Mouse (Mus musculus) liver, embryonic 16.5 days (tissue): ENCODE data around the gene Glmp. TPM values are rescaled to one million over a fixed set of nuclear protein-coding genes. Genes with fewer than 3 reads are reported as not detected.
"Not testable (repeated sequence)": the region's sequence is repeated elsewhere in the genome, so short reads cannot be mapped to it uniquely, and the experiment has no call there.

Source experiments
- ATAC-seq: fragments of 200-750 bp; cut with Nextera tagmentation; 2 replicates; pipeline ENCODE4 v1.8.0; 2017; ENCODE audit warnings: low read depth, mild to moderate bottlenecking, moderate number of reproducible peaks, moderate library complexity
- H3K27ac ChIP-seq: fragments of 300-500 bp; sonication (generic); 2 replicates; pipeline ENCODE4 v1.5.1; 2014; ENCODE audit warnings: mild to moderate bottlenecking, low read length
- H3K27me3 ChIP-seq: fragments of 300-500 bp; sonication (generic); 2 replicates; pipeline ENCODE4 v1.6.1; 2014; ENCODE audit warnings: low read depth, low read length, mixed read lengths; ENCODE audit not compliant: control insufficient read depth, insufficient read depth
- H3K36me3 ChIP-seq: fragments of 300-500 bp; sonication (generic); 2 replicates; pipeline ENCODE4 v1.6.1; 2014; ENCODE audit warnings: mild to moderate bottlenecking; ENCODE audit not compliant: control insufficient read depth, insufficient read depth
- H3K4me1 ChIP-seq: fragments of 300-500 bp; sonication (generic); 2 replicates; pipeline ENCODE4 v1.6.1; 2014; ENCODE audit warnings: low read depth, low read length, mixed read lengths; ENCODE audit not compliant: control insufficient read depth
- H3K4me2 ChIP-seq: fragments of 300-500 bp; sonication (generic); 2 replicates; pipeline ENCODE4 v1.6.1; 2014; ENCODE audit warnings: low read depth, low read length, mixed read lengths
- H3K4me3 ChIP-seq: fragments of 300-500 bp; sonication (generic); 2 replicates; pipeline ENCODE4 v1.5.1; 2014; ENCODE audit warnings: low read depth, mild to moderate bottlenecking, low read length
- H3K9ac ChIP-seq: fragments of 300-500 bp; sonication (generic); 2 replicates; pipeline ENCODE4 v1.6.1; 2014; ENCODE audit warnings: low read depth, low read length
- H3K9me3 ChIP-seq: fragments of 300-500 bp; sonication (generic); replicated peaks from 2 replicates; pipeline ENCODE4 v1.6.1; 2016; ENCODE audit warnings: low read length; ENCODE audit not compliant: control insufficient read depth
- WGBS: fragments of 180-500 bp; shearing (Covaris S2); extraction: QIAGEN DNeasy Blood & Tissue Kit; methylation state at CpG from one replicate; pipeline ENCODE4 v1.1.7; 2014; ENCODE audit not compliant: insufficient replicate concordance; 5-methylcytosine and 5-hydroxymethylcytosine counted together
- polyA plus RNA-seq: library from polyadenylated mRNA; unstranded; fragments of >200 nt; fragmentation: Nextera tagmentation; extraction: Ambion mirVana; gene quantifications from 2 replicates; pipeline ENCODE4 v1.2.1, GENCODE M21; 2015

Glmp gene
- polyA plus RNA-seq: 97.1 and 97.9 TPM in 2 replicates

DNA sequence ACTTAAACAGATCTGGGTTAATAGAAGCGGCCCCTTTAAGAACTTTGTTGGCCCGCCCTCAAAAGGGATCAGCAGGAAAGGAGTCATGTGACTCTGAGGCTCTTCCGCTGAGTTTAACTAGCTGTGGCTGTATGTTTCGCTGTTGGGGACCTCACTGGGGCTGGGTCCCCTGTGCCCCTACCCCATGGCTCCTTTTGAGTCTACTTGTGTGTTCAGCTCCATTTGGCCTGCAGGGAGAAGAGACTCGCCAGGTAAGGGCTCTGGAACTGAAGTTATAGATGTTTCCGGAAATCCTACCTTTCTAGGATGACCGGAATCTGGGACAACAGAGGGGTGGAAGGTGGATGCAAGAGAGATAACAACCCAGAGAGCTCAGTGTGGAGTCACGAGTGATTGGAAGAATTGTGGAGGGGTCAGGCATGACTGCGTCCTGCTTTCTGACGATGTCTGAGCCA lies at the start of gene Glmp:
TSS of gene Glmp (plus strand) at position 73 of the 455 bp plus-strand sequence.
- H3K4me1 ChIP-seq: peaks cover 12% of the 10 kb centered on the region
- 2% methylated on average over 10 of the region's 10 CpGs for WGBS
- H3K27ac ChIP-seq: peak within 1 kb of the TSS; percentile 35
- H3K36me3 ChIP-seq: peaks cover 24% of the 10 kb centered on the region
- peak within 1 kb of the TSS; percentile 79 for H3K4me2 ChIP-seq
- H3K9me3 ChIP-seq: no peaks in the 10 kb centered on the region
- no peaks in the 10 kb centered on the region for H3K27me3 ChIP-seq
- peak within 1 kb of the TSS; percentile 76 for H3K9ac ChIP-seq
- ATAC-seq: peak; percentile 81
- peak within 1 kb of the TSS; percentile 72 for H3K4me3 ChIP-seq

DNA sequence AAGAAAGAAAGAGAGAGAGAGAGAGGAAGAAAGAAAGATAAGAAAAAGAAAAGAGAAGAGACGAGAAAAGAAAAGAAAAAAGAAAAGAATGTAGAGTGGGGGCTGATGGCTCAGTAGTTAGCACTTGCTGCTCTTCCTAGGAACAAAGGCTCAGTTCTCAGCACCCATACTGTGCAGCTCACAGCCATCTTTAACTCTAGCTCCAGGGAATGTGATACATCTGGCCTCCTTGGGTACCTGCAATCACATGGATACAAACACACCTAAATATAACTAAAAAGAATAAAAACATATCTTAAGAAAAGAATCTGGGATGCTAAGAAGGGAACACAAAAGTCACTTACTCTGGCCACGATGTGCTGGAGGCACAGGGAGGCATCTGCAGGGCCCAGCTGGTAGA lies 48.7 kb upstream of the Glmp start:
- ATAC-seq: no peak

DNA sequence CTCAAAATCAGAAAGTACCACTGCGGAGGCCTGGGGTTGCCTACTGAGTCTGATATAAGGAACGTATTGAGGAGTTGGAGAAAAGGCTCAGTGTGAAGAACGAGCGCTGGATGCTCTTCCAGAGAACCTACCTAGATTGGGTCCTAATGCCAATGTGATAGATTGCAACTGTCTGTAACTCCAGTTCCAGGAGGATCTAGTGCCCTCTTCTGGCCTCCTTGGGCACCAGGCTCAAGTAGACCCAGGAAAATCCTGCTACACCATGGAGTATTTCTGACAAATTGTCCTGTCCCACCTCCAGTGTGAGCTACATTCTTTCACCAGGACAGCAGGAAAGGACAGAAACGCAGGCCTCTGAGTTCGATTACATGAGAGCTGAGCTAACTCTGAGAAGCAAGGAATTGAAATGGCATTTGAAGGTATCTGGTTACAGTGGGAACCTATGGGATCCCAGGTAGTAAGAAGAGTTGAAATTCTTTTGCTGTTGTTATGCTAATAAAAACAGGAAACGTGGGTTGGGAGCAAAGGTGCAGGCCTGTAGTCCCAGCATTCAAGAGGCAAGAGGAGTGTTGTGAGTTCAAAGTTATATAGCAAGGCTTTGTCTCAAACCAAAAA lies 48.2 kb upstream of the Glmp start:
- H3K9me3 ChIP-seq: no peaks in the 10 kb centered on the region
- no peaks in the 10 kb centered on the region for H3K27me3 ChIP-seq
- H3K27ac ChIP-seq: no peak overlapping the region
- no peaks in the 10 kb centered on the region for H3K36me3 ChIP-seq
- H3K4me3 ChIP-seq: no peak overlapping the region
- no peaks in the 10 kb centered on the region for H3K4me1 ChIP-seq
- H3K4me2 ChIP-seq: no peak overlapping the region
- H3K9ac ChIP-seq: no peak overlapping the region
- WGBS: 36% methylated on average over 7 of the region's 7 CpGs
- no peak for ATAC-seq

More for the DNA sequence above, 48.7 kb upstream of the Glmp start:
- Histone ChIP-seq H3K27me3 (no peaks in the 10 kb centered on the region), H3K36me3 (no peaks in the 10 kb centered on the region), H3K4me1 (no peaks in the 10 kb centered on the region), H3K27ac (no peak overlapping the region), H3K9ac (no peak overlapping the region), H3K4me2 (no peak overlapping the region), H3K4me3 (no peak overlapping the region), H3K9me3 (no peaks in the 10 kb centered on the region)
- 64% methylated on average over 2 of the region's 2 CpGs for WGBS

- Histone ChIP-seq H3K27me3 (no peaks in the 10 kb centered on the region), H3K4me1 (no peaks in the 10 kb centered on the region), H3K27ac (no peak overlapping the region), H3K4me3 (no peak overlapping the region), H3K4me2 (no peak overlapping the region), H3K36me3 (no peaks in the 10 kb centered on the region), H3K9me3 (no peaks in the 10 kb centered on the region), H3K9ac (no peak overlapping the region)
- 67% methylated on average over 2 of the region's 2 CpGs for WGBS
- ATAC-seq: no peak
These were observed 44.8 kb upstream of the Glmp start for GRCm38 (mm10) chr3:88280035-88280434.

- ATAC-seq: not testable (repeated sequence)
- 61% methylated on average over 11 of the region's 11 CpGs for WGBS
These were observed 43.5 kb upstream of the Glmp start for GRCm38 (mm10) chr3:88281141-88281916.

DNA sequence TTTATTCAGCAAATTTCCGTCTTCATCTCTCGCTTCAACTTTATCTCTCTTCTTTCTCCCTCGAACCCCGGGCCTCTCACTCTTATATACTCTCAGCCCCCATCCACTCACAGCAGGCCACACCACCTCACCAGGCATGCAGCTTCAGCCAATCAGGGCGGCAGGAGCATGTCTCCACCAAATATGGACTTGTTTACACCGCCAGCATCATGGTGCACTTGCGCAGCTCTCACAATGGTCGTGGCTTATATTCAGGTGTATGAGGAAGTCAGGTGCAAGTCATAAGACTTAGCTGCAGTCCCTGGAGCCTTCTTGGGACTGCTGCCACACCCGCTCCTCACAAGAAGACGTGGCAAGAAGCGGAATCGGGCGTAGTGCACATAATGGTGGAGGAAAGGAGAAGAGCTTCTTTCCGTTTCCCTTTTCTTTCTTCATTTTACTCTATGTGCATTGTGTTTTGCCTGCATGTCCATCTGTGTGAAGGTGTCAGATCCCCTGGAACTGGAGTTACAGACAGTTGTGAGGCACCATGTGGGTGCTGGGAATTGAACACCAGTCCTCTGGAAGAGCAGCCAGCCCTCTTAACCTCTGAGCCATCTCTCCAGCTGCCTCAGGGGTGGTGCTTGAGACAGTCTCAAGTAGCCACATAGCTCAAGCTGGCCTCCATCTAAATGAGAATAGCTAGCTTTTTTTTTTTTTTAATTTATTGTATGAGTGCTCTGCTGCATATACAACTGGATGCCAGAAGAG lies 39.8 kb upstream of the Glmp start:
- not testable (repeated sequence) for H3K9me3 ChIP-seq, H3K9ac ChIP-seq, H3K4me3 ChIP-seq, ATAC-seq, H3K4me1 ChIP-seq, H3K27me3 ChIP-seq, H3K4me2 ChIP-seq, H3K27ac ChIP-seq, H3K36me3 ChIP-seq
- 79% methylated on average over 14 of the region's 14 CpGs for WGBS

More at GRCm38 (mm10) chr3:88281141-88281916, 43.5 kb upstream of the Glmp start:
- not testable (repeated sequence) for H3K27ac ChIP-seq, H3K9me3 ChIP-seq, H3K4me3 ChIP-seq, H3K4me1 ChIP-seq, H3K9ac ChIP-seq, H3K4me2 ChIP-seq, H3K27me3 ChIP-seq, H3K36me3 ChIP-seq

DNA sequence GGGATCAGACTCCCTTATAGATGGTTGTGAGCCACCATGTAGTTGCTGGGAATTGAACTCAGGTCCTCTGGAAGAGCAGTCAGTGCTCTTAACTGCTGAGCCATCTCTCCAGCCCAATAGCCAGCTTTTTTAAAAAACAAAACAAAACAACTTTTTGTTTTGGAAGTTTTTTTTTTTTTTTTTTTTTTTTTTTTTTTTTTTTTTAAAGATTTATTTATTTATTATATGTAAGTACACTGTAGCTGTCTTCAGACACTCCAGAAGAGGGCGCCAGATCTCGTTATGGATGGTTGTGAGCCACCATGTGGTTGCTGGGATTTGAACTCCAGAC lies 39.3 kb upstream of the Glmp start:
- H3K9ac ChIP-seq, H3K4me3 ChIP-seq, H3K27me3 ChIP-seq, H3K4me1 ChIP-seq, H3K27ac ChIP-seq, H3K9me3 ChIP-seq, H3K4me2 ChIP-seq, H3K36me3 ChIP-seq, ATAC-seq: not testable (repeated sequence)
- WGBS: no CpG with 5 or more reads among the region's 2 CpGs

DNA sequence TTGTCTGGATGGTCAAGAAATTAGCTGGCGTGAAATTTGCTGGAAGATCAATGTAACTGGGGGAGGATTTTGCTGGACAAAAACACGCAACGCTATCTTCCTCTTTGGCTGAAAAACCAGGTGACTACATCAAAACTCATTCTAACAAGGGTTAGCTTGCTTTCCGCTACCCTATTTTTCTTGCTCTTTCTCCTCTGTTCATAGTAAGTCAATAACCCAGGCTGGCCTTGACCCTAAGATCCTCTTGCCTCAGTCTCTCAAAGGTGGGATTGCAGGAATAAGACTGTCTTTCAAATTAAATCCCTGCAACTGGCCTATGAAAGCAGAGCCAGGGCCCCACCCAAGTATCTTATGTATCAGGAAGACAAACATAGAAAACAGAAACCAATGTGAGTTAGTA lies 37.7 kb upstream of the Glmp start, which contains the start of gene Gm38392:
TSS of gene Gm38392 (minus strand) at position 101 of the 400 bp plus-strand sequence.
- no peak within 1 kb of the TSS for H3K4me2 ChIP-seq
- H3K36me3 ChIP-seq: no peaks in the 10 kb centered on the region
- no peaks in the 10 kb centered on the region for H3K27me3 ChIP-seq
- 80% methylated on average over 4 of the region's 4 CpGs for WGBS
- no peaks in the 10 kb centered on the region for H3K4me1 ChIP-seq
- H3K9ac ChIP-seq: no peak within 1 kb of the TSS
- no peak within 1 kb of the TSS for H3K4me3 ChIP-seq
- no peak within 1 kb of the TSS for H3K27ac ChIP-seq
- ATAC-seq: no peak
- H3K9me3 ChIP-seq: no peaks in the 10 kb centered on the region
